Mouse (Mus musculus) forebrain, postnatal 0 days (tissue): ENCODE results near the gene Hmgcr. TPM values are rescaled to one million over a fixed set of nuclear protein-coding genes. Genes with fewer than 3 reads are reported as not detected.

Source experiments
- ATAC-seq: fragments of 200-750 bp; cut with Nextera tagmentation; 2 replicates; pipeline ENCODE4 v1.8.0; 2017; ENCODE audit warnings: mild to moderate bottlenecking, moderate library complexity
- DNase-seq: peaks from one replicate; pipeline ENCODE4 v3.0.0-alpha.2; 2015
- H3K27ac ChIP-seq: fragments of 300-500 bp; sonication (generic); 2 replicates; pipeline ENCODE4 v1.5.1; 2014; ENCODE audit warnings: low read depth, mild to moderate bottlenecking, antibody characterized with exemption, low read length, moderate library complexity, mixed read lengths
- H3K27me3 ChIP-seq: fragments of 300-500 bp; sonication (generic); 2 replicates; pipeline ENCODE4 v1.6.1; 2014; ENCODE audit warnings: mild to moderate bottlenecking, low read length, mixed read lengths; ENCODE audit not compliant: insufficient read depth
- H3K36me3 ChIP-seq: fragments of 300-500 bp; sonication (generic); 2 replicates; pipeline ENCODE4 v1.6.1; 2014; ENCODE audit warnings: mild to moderate bottlenecking, moderate library complexity; ENCODE audit not compliant: insufficient read depth
- H3K4me1 ChIP-seq: fragments of 300-500 bp; sonication (generic); 2 replicates; pipeline ENCODE4 v1.6.1; 2014; ENCODE audit warnings: antibody characterized with exemption; ENCODE audit not compliant: insufficient read depth
- H3K4me2 ChIP-seq: fragments of 300-500 bp; sonication (generic); 2 replicates; pipeline ENCODE4 v1.6.1; 2014; ENCODE audit warnings: low read depth, mild to moderate bottlenecking, moderate library complexity
- H3K4me3 ChIP-seq: fragments of 300-500 bp; sonication (generic); 2 replicates; pipeline ENCODE4 v1.5.1; 2014; ENCODE audit warnings: low read depth, low read length, mixed read lengths
- H3K9ac ChIP-seq: fragments of 300-500 bp; sonication (generic); 2 replicates; pipeline ENCODE4 v1.6.1; 2014; ENCODE audit warnings: mild to moderate bottlenecking
- H3K9me3 ChIP-seq: fragments of 300-500 bp; sonication (generic); 2 replicates; pipeline ENCODE4 v1.6.1; 2016; ENCODE audit warnings: low read length
- CTCF ChIP-seq: sonication (generic); IDR thresholded peaks from 2 replicates; pipeline ENCODE4 v1.5.1; 2016; ENCODE audit warnings: antibody characterized with exemption, control low read depth, low read depth
- WGBS: fragments of 180-500 bp; shearing (Covaris S2); extraction: QIAGEN DNeasy Blood & Tissue Kit; methylation state at CpG from one replicate; pipeline ENCODE4 v1.1.7; 2014; 5-methylcytosine and 5-hydroxymethylcytosine counted together
- polyA plus RNA-seq: library from polyadenylated mRNA; unstranded; fragments of >200 nt; fragmentation: Nextera tagmentation; extraction: Ambion mirVana; gene quantifications from 2 replicates; pipeline ENCODE4 v1.2.1, GENCODE M21; 2015
- total RNA-seq: library from RNA; depleted of rRNA; stranded (reverse); fragments of >200 nt; gene quantifications from 2 replicates; pipeline ENCODE4 v1.2.3, GENCODE M21; 2014; rRNA removed

Gene Hmgcr
- total and polyA plus RNA-seq, 2 experiments from 2014 or later: 175 to 230 TPM

GRCm38 (mm10) chr13:96645822-96646221, 24.9 kb downstream of the Hmgcr start:
- WGBS: 48% methylated on average over 5 of the region's 5 CpGs
- H3K4me3 ChIP-seq: no peak overlapping the region
- no peak for DNase-seq
- H3K9me3 ChIP-seq: no peaks in the 10 kb centered on the region
- no peak for TF ChIP-seq CTCF
- no peaks in the 10 kb centered on the region for H3K4me1 ChIP-seq
- no peak overlapping the region for H3K27ac ChIP-seq
- no peak; the same call in 1 of the 2 replicates for ATAC-seq
- peaks cover 28% of the 10 kb centered on the region for H3K36me3 ChIP-seq
- H3K9ac ChIP-seq: no peak overlapping the region
- H3K27me3 ChIP-seq: no peaks in the 10 kb centered on the region
- H3K4me2 ChIP-seq: no peak overlapping the region

GRCm38 (mm10) chr13:96644168-96644567, 26.6 kb downstream of the Hmgcr start:
- 65% methylated on average over 2 of the region's 2 CpGs for WGBS
- Histone ChIP-seq H3K9ac (no peak overlapping the region), H3K36me3 (peaks cover 14% of the 10 kb centered on the region), H3K4me3 (no peak overlapping the region), H3K9me3 (no peaks in the 10 kb centered on the region), H3K27ac (no peak overlapping the region), H3K4me2 (no peak overlapping the region), H3K27me3 (no peaks in the 10 kb centered on the region), H3K4me1 (no peaks in the 10 kb centered on the region)
- no peak for TF ChIP-seq CTCF
- DNase-seq: no peak
- ATAC-seq: no peak

GRCm38 (mm10) chr13:96630396-96630795, 40.3 kb downstream of the Hmgcr start:
- no peak overlapping the region for H3K27ac ChIP-seq
- H3K4me2 ChIP-seq: no peak overlapping the region
- TF ChIP-seq CTCF: no peak
- no peak for ATAC-seq
- H3K4me3 ChIP-seq: no peak overlapping the region
- no peaks in the 10 kb centered on the region for H3K4me1 ChIP-seq
- no peaks in the 10 kb centered on the region for H3K27me3 ChIP-seq
- no peak overlapping the region for H3K9ac ChIP-seq
- H3K36me3 ChIP-seq: peaks cover 26% of the 10 kb centered on the region
- 91% methylated on average over 4 of the region's 4 CpGs for WGBS
- H3K9me3 ChIP-seq: no peaks in the 10 kb centered on the region
- DNase-seq: no peak

DNA sequence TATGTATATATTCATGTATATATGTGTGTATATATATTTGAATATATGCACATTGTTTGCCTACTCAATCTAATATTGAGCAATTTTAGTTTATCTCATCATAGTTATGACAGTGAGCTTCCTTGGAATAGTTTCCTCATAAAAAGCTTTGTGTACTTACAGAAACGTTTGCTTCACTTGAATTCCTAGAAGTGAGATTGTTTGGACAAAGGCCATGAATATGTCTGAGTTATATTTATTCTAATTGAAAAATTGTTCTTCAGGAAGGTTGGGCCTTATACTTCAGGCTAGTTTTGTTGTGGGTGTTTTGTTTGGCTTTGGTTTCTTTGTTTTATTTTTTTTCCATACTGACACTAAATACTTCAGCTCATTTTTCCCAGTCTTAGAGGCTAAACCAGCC, 49.8 kb downstream of the Hmgcr start:
- no peaks in the 10 kb centered on the region for H3K4me1 ChIP-seq
- WGBS: 48% methylated on average over 1 of the region's 1 CpGs
- H3K9ac ChIP-seq: no peak overlapping the region
- no peak overlapping the region for H3K27ac ChIP-seq
- ATAC-seq (no peak), DNase-seq (no peak)
- H3K4me3 ChIP-seq: no peak overlapping the region
- H3K4me2 ChIP-seq: no peak overlapping the region
- H3K36me3 ChIP-seq: 0 out of 2 replicates have a peak, but pooled peaks cover 8% of the 10 kb centered on the region
- H3K9me3 ChIP-seq: no peaks in the 10 kb centered on the region
- TF ChIP-seq CTCF: no peak
- no peaks in the 10 kb centered on the region for H3K27me3 ChIP-seq

- no peak for DNase-seq
- WGBS: 96% methylated on average over 3 of the region's 3 CpGs
- no peaks in the 10 kb centered on the region for H3K27me3 ChIP-seq
- H3K4me3 ChIP-seq: no peak overlapping the region
- H3K9ac ChIP-seq: no peak overlapping the region
- no peak overlapping the region for H3K4me2 ChIP-seq
- H3K9me3 ChIP-seq: no peaks in the 10 kb centered on the region
- TF ChIP-seq CTCF: no peak
- no peak overlapping the region for H3K27ac ChIP-seq
- H3K4me1 ChIP-seq: no peaks in the 10 kb centered on the region
- ATAC-seq: no peak
- H3K36me3 ChIP-seq: peaks cover 9% of the 10 kb centered on the region
Measured at GRCm38 (mm10) chr13:96614615-96615014, 56.1 kb downstream of the Hmgcr start.

- ATAC-seq (no peak), DNase-seq (no peak)
- Histone ChIP-seq H3K4me1 (no peaks in the 10 kb centered on the region), H3K4me3 (no peak overlapping the region), H3K4me2 (no peak overlapping the region), H3K27me3 (no peaks in the 10 kb centered on the region), H3K27ac (no peak overlapping the region), H3K36me3 (peaks cover 13% of the 10 kb centered on the region), H3K9me3 (no peaks in the 10 kb centered on the region), H3K9ac (no peak overlapping the region)
- TF ChIP-seq CTCF: no peak
- 97% methylated on average over 2 of the region's 2 CpGs for WGBS
Measured at GRCm38 (mm10) chr13:96604242-96604641, 66.5 kb downstream of the Hmgcr start.

- no peak overlapping the region for H3K9ac ChIP-seq
- DNase-seq (no peak), ATAC-seq (no peak)
- no peak overlapping the region for H3K27ac ChIP-seq
- TF ChIP-seq CTCF: no peak
- no peak overlapping the region for H3K4me2 ChIP-seq
- 92% methylated on average over 9 of the region's 9 CpGs for WGBS
- no peak overlapping the region for H3K4me3 ChIP-seq
- no peaks in the 10 kb centered on the region for H3K9me3 ChIP-seq
- H3K36me3 ChIP-seq: 0 out of 2 replicates have a peak, but pooled peaks cover 7% of the 10 kb centered on the region
- H3K27me3 ChIP-seq: no peaks in the 10 kb centered on the region
- no peaks in the 10 kb centered on the region for H3K4me1 ChIP-seq
Measured at GRCm38 (mm10) chr13:96599182-96599581, 71.6 kb downstream of the Hmgcr start.

Other genes with a start within 250 kb of the Hmgcr start
- 0.15 TPM in 1 of 2 replicates, not detected in the other for gene Ankdd1b, start 199.7 kb downstream of the Hmgcr start, total RNA-seq
- gene Ankdd1b, start 199.7 kb downstream of the Hmgcr start, polyA plus RNA-seq: not detected in 2 replicates
- not detected in 2 replicates for gene Gm17622, start 180.2 kb downstream of the Hmgcr start, total RNA-seq
- not detected in 2 replicates for gene Gm17622, start 180.2 kb downstream of the Hmgcr start, polyA plus RNA-seq
- gene Polk, start 128.4 kb downstream of the Hmgcr start, total RNA-seq: 6.4 and 8.0 TPM in 2 replicates
- 2.1 and 3.9 TPM in 2 replicates for gene Polk, start 128.4 kb downstream of the Hmgcr start, polyA plus RNA-seq
- 36.4 and 40.9 TPM in 2 replicates for gene Col4a3bp, start 128.3 kb downstream of the Hmgcr start, total RNA-seq
- 2.6 and 5.7 TPM in 2 replicates for gene Col4a3bp, start 128.3 kb downstream of the Hmgcr start, polyA plus RNA-seq
- gene Ankrd31, start 77.3 kb upstream of the Hmgcr start, total RNA-seq: not detected in 2 replicates
- gene Ankrd31, start 77.3 kb upstream of the Hmgcr start, polyA plus RNA-seq: 0.04 and 0.06 TPM in 2 replicates